Mouse (Mus musculus): ENCODE data around the gene Cacnb2. TPM values are rescaled to one million over a fixed set of nuclear protein-coding genes. Genes with fewer than 3 reads are reported as not detected.

Cacnb2 gene
- total RNA-seq, 2 experiments from 2014 or later, result 78.8 to 87.0 TPM

- DNase-seq (ENCODE audit: low spot score in 2 of 2), result no peak
Observed at GRCm38 (mm10) chr2:14860350-14860749, 257.5 kb downstream of the Cacnb2 start.

- no peak for DNase-seq (ENCODE audit: low spot score in 2 of 2)
Observed at GRCm38 (mm10) chr2:14861613-14862012, 258.7 kb downstream of the Cacnb2 start.

GRCm38 (mm10) chr2:14862981-14863380 lies 260.1 kb downstream of the Cacnb2 start:
- no peak for DNase-seq (ENCODE audit: low spot score in 2 of 2)

- no peak for DNase-seq (ENCODE audit: low spot score in 2 of 2)
Observed at GRCm38 (mm10) chr2:14873116-14873515, 270.2 kb downstream of the Cacnb2 start.

- DNase-seq (ENCODE audit: low spot score in 2 of 2), result no peak
Observed at GRCm38 (mm10) chr2:14873701-14874181, 270.9 kb downstream of the Cacnb2 start.

GRCm38 (mm10) chr2:14874281-14875037 lies 271.6 kb downstream of the Cacnb2 start:
- peak in 1 of 2 experiments; percentile 24 for DNase-seq (ENCODE audit: low spot score in 2 of 2)

GRCm38 (mm10) chr2:14875121-14875520 lies 272.2 kb downstream of the Cacnb2 start:
- no peak for DNase-seq (ENCODE audit: low spot score in 2 of 2)

- DNase-seq (ENCODE audit: low spot score in 2 of 2), result no peak
Observed at GRCm38 (mm10) chr2:14875616-14876015, 272.7 kb downstream of the Cacnb2 start.

GRCm38 (mm10) chr2:14878953-14879352 lies 276.1 kb downstream of the Cacnb2 start:
- DNase-seq (ENCODE audit: low spot score in 2 of 2), result no peak

GRCm38 (mm10) chr2:14883460-14883859 lies 280.6 kb downstream of the Cacnb2 start:
- DNase-seq (ENCODE audit: low spot score in 2 of 2), result no peak

GRCm38 (mm10) chr2:14888406-14889195 lies 285.7 kb downstream of the Cacnb2 start:
- DNase-seq (ENCODE audit: low spot score in 2 of 2), result no peak

GRCm38 (mm10) chr2:14903837-14904236 lies 300.9 kb downstream of the Cacnb2 start:
- no peak for DNase-seq (ENCODE audit: low spot score in 2 of 2)

GRCm38 (mm10) chr2:14904865-14905264 lies 302.0 kb downstream of the Cacnb2 start:
- DNase-seq (ENCODE audit: low spot score in 2 of 2), result no peak

GRCm38 (mm10) chr2:14907124-14907925 lies 304.4 kb downstream of the Cacnb2 start:
- no peak for DNase-seq (ENCODE audit: low spot score in 2 of 2)

- DNase-seq (ENCODE audit: low spot score in 2 of 2), result no peak
Observed at GRCm38 (mm10) chr2:14917585-14918247, 314.8 kb downstream of the Cacnb2 start.

- no peak for DNase-seq (ENCODE audit: low spot score in 2 of 2)
Observed at GRCm38 (mm10) chr2:14929866-14930265, 327.0 kb downstream of the Cacnb2 start.

GRCm38 (mm10) chr2:14931968-14932367 lies 329.1 kb downstream of the Cacnb2 start:
- no peak for DNase-seq (ENCODE audit: low spot score in 2 of 2)

GRCm38 (mm10) chr2:14936492-14936891 lies 333.6 kb downstream of the Cacnb2 start:
- DNase-seq (ENCODE audit: low spot score in 2 of 2), result no peak

GRCm38 (mm10) chr2:14942261-14942660 lies 339.4 kb downstream of the Cacnb2 start:
- no peak for DNase-seq (ENCODE audit: low spot score in 2 of 2)

GRCm38 (mm10) chr2:14943691-14944357 lies 340.9 kb downstream of the Cacnb2 start:
- no peak for DNase-seq (ENCODE audit: low spot score in 2 of 2)
